Mouse (Mus musculus): ENCODE results near the gene Mtor.

DNA sequence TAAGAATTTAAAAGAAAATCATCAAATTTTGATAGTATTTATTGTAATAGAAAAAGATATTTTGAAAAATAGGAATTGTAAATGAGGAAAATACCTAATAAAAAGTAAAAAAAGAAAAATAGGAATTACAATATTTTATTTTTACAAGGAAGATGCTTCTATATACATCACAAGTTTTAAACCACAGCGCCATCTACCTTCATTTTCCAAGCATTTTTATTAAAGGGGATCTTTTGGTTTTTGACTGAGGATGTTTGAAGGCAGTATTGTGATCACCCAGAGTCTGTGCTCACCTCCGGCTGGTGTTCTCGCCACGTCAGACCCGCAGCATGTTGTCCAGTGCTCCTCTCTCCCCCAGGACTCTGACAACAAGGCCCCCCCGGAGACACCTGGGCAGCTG, 46.7 kb downstream of the Mtor start:
- no peak for TF ChIP-seq CTCF (IDR thresholded peaks at IDR 0.05; ENCODE audit: low read depth)
- no peak for TF ChIP-seq EP300 (IDR thresholded peaks at IDR 0.05; ENCODE audit: low read depth)
